Mouse (Mus musculus) ES-Bruce4 (cell line): ENCODE data around the gene Slc7a1.

Experiments used
- CTCF ChIP-seq: IDR thresholded peaks from one replicate; pipeline ENCODE4 v1.8.1; 2011; ENCODE audit warnings: low read depth, low read length
- EP300 ChIP-seq: IDR thresholded peaks from 2 replicates; pipeline ENCODE4 v1.6.1; 2011; ENCODE audit warnings: low read depth, low read length; ENCODE audit not compliant: insufficient read depth
- POLR2A ChIP-seq: IDR thresholded peaks from one replicate; pipeline ENCODE4 v1.8.1; 2011; ENCODE audit warnings: low read length; ENCODE audit not compliant: insufficient read depth

GRCm38 (mm10) chr5:148375480-148375879 lies 24.2 kb downstream of the Slc7a1 start:
- TF ChIP-seq POLR2A (no peak), CTCF (peak; percentile 94), EP300 (no peak)
